Mouse (Mus musculus) CD4-positive, CD25-positive, alpha-beta regulatory T cell, adult 9 weeks (primary cell): ENCODE data around the gene Atg16l2. TPM values are rescaled to one million over a fixed set of nuclear protein-coding genes. Genes with fewer than 3 reads are reported as not detected.

Experiments used
- polyA plus RNA-seq: library from polyadenylated mRNA; unstranded; fragments of 100-300 nt; shearing (Covaris generic); gene quantifications from one replicate; pipeline ENCODE4 v1.2.1, GENCODE M21; 2017

Gene Atg16l2
- 54.0 TPM for polyA plus RNA-seq

DNA sequence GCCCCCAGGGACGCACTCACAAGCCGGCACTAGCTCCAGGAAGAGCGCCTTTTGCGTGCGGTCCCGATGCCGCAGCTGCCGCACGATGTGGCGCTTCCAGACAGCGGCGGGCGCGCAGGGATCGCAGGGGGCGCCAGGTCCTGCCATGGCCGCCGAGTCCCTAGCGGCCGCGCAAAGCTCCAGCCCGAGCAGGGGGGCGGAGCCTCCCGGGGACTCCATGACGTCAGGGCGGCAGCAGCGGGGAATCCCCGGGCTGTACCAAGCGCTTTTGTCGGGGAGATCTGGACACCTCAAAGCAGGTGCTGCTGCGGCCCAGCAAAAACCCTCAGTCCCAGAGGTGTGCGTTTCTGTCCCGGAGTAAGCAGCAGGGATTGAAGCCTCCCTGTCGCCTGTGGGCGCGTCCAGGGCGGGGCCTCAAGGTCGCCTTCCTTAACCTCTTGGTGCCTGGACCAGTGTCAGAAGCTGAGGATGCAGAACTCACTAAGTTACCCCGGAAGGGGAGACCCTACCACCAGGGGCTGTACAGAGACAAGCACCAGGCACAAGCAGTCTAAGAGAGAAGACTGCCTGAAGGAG, at the start of gene Atg16l2:
TSS of gene Atg16l2 (minus strand) at position 371 of the 576 bp plus-strand sequence.

DNA sequence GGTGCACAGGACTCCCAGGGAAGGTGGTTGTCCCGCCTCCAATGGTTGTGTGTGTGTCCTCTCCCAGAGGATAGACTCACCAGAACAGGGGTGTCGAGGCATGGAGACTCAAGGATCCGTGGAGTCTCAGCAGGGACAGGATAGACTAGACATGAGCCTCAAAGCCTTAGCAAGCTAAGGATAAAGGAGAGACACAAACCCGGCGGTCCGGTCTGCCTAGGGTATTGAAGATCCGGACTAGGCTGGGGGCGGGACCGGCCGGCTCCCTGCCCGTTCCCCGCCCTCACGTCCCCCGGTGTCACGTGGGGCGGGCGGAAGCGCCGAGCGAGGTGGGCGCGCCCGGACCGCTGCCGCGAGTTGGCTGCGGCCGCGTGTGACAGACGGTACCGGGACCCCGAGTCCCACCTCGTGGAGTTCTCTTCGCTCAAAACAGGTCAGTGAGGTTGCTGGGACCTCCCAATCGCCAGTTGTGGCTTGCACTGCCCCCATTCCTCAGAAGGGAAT, 45.8 kb upstream of the Atg16l2 start, which contains the start of gene Arap1:
TSS of gene Arap1 (plus strand) at position 301 of the 504 bp plus-strand sequence.

DNA sequence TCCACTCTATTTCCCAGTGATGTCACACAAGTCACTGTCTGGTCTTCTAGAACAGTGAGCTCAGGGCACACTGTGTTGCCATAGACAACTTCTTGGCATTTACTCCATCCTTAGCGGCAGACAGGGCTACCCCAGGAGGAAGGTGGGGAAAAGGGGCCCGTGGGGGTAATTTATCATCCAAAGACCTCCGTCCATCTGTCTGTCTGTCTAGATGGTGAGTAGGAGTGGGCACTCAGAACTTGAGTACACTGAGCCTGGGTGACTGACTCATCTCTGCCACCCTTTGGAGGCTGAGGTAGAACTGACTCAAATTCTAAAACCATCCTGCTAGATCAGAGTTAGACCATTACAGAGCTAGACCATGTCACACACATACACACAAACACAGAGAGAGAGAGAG, 15.0 kb upstream of the Atg16l2 start, which contains the start of gene Stard10:
TSS of gene Stard10 (plus strand) at position 73 of the 400 bp plus-strand sequence.

Other genes starting within 250 kb of the Atg16l2 start
- 39.1 TPM for gene Fchsd2, start 209.4 kb downstream of the Atg16l2 start, polyA plus RNA-seq
- 8.7 TPM for gene Stard10, start 14.8 kb upstream of the Atg16l2 start, polyA plus RNA-seq
- 110 TPM for gene Arap1, start 45.8 kb upstream of the Atg16l2 start, polyA plus RNA-seq
- 82.1 TPM for gene Gm45837, start 108.6 kb upstream of the Atg16l2 start, polyA plus RNA-seq
- 17.7 TPM for gene Pde2a, start 119.4 kb upstream of the Atg16l2 start, polyA plus RNA-seq